Mouse (Mus musculus) heart, adult 2 months (tissue): Measurements from ENCODE around the gene Dok1. TPM values are rescaled to one million over a fixed set of nuclear protein-coding genes. Genes with fewer than 3 reads are reported as not detected.

Experiments used
- DNase-seq, 2 experiments: peaks; one replicate each; pipeline ENCODE4 v3.0.0; 2021
- H3K27ac ChIP-seq: fragments of 200-600 bp; 2 replicates; pipeline ENCODE4 v1.8.1; 2022
- H3K27me3 ChIP-seq: fragments of 200-500 bp; 2 replicates; pipeline ENCODE4 v1.6.1; 2012; ENCODE audit warnings: mild to moderate bottlenecking, low read length, inconsistent platforms, mixed read lengths; ENCODE audit not compliant: control insufficient read depth, insufficient read depth
- H3K36me3 ChIP-seq: fragments of 200-500 bp; 2 replicates; pipeline ENCODE4 v1.6.1; 2012; ENCODE audit warnings: low read length, inconsistent platforms; ENCODE audit not compliant: control insufficient read depth, insufficient read depth
- H3K4me1 ChIP-seq: fragments of 200-500 bp; 2 replicates; pipeline ENCODE4 v1.6.1; 2011; ENCODE audit warnings: low read length; ENCODE audit not compliant: control insufficient read depth, insufficient read depth
- H3K4me3 ChIP-seq: fragments of 200-600 bp; 2 replicates; pipeline ENCODE4 v1.8.1; 2022
- H3K79me2 ChIP-seq: fragments of 200-500 bp; replicated peaks from 2 replicates; pipeline ENCODE4 v1.6.1; 2012; ENCODE audit warnings: mild to moderate bottlenecking, inconsistent platforms, low read length, moderate library complexity, mixed read lengths; ENCODE audit not compliant: control insufficient read depth, insufficient read depth
- H3K9ac ChIP-seq: fragments of 200-500 bp; 2 replicates; pipeline ENCODE4 v1.6.1; 2012; ENCODE audit warnings: low read depth, mild to moderate bottlenecking, control low read depth, inconsistent platforms, low read length, mixed read lengths
- CTCF ChIP-seq: fragments of 200-600 bp; IDR thresholded peaks from 2 replicates; pipeline ENCODE4 v1.8.1; 2022; ENCODE audit warnings: antibody characterized with exemption, mild to moderate bottlenecking, moderate library complexity
- EP300 ChIP-seq: fragments of 200-500 bp; IDR thresholded peaks from 2 replicates; pipeline ENCODE4 v1.6.1; 2011; ENCODE audit warnings: low read depth, low read length, control low read depth; ENCODE audit not compliant: insufficient read depth
- POLR2A ChIP-seq: fragments of 200-500 bp; IDR thresholded peaks from 2 replicates; pipeline ENCODE4 v1.6.1; 2011; ENCODE audit warnings: mild to moderate bottlenecking, low read depth, low read length, control low read depth; ENCODE audit not compliant: insufficient read depth
- WGBS: fragments of 180-500 bp; shearing (Covaris S2); methylation state at CpG from one replicate; pipeline ENCODE4 v1.1.7; 2018; 5-methylcytosine and 5-hydroxymethylcytosine counted together
- intact Hi-C: fragments of 180-260 bp; cut with DNase I; formaldehyde crosslinking; loops from one replicate; pipeline ENCODE4 v1.15.1; 2025
- long read RNA-seq: library from polyadenylated mRNA; stranded (forward); transcript quantifications from one replicate; pipeline ENCODE4 v2.0.0, GENCODE M21; 2021
- polyA plus RNA-seq: library from polyadenylated mRNA; depleted of rRNA; stranded (reverse); fragments of >200 nt; gene quantifications from 2 replicates; pipeline ENCODE4 v1.2.3, GENCODE M21; 2012; rRNA removed
- total RNA-seq, 2 experiments: library from RNA; stranded (reverse); gene quantifications; 2 replicates each; pipeline ENCODE4 v1.2.3; 2021

Dok1 gene
- total RNA-seq (1 to 10 TPM; 2.6 TPM), polyA plus RNA-seq (3.0 and 3.4 TPM in 2 replicates)
- long read RNA-seq, result 0 reads

- H3K9ac ChIP-seq, result peak within 1 kb of the TSS; percentile 69
- H3K36me3 ChIP-seq, result no peaks in the 10 kb centered on the region
- intact Hi-C loops, result no loop called here
- peak within 1 kb of the TSS; percentile 85 for H3K4me3 ChIP-seq
- peak within 1 kb of the TSS; percentile 73 for H3K27ac ChIP-seq
- H3K27me3 ChIP-seq, result no peaks in the 10 kb centered on the region
- TF ChIP-seq POLR2A (peak; percentile 64; the same call in 1 of the 2 replicates), EP300 (no peak), CTCF (no peak)
- no peaks in the 10 kb centered on the region for H3K79me2 ChIP-seq
- peak; percentile 84 for DNase-seq
- WGBS, result 1% methylated on average over 51 of the region's 51 CpGs
- H3K4me1 ChIP-seq, result no peaks in the 10 kb centered on the region
These were observed at the start of gene Dok1, which contains the start of gene Loxl3 for GRCm38 (mm10) chr6:83033249-83034185. Dok1 (minus strand) TSS chr6:83033471. Loxl3 (plus strand) TSS chr6:83034173.

GRCm38 (mm10) chr6:83080210-83080609 lies 46.9 kb upstream of the Dok1 start:
- Histone ChIP-seq H3K9ac (no peak overlapping the region), H3K4me3 (no peak overlapping the region), H3K27ac (no peak overlapping the region), H3K4me1 (peaks cover 4% of the 10 kb centered on the region), H3K79me2 (no peaks in the 10 kb centered on the region), H3K36me3 (no peaks in the 10 kb centered on the region), H3K27me3 (no peaks in the 10 kb centered on the region; the same call in 1 of the 2 replicates)
- WGBS, result 96% methylated on average over 5 of the region's 5 CpGs
- intact Hi-C loops, result no loop called here
- TF ChIP-seq EP300 (no peak), POLR2A (no peak), CTCF (no peak)
- DNase-seq, result no peak

- peak overlapping the region; percentile 98 for H3K4me3 ChIP-seq
- under 1% methylated on average over 46 of the region's 46 CpGs for WGBS
- H3K4me1 ChIP-seq, result peaks cover 4% of the 10 kb centered on the region
- peak overlapping the region; percentile 99 for H3K27ac ChIP-seq
- peak overlapping the region; percentile 91 for H3K9ac ChIP-seq
- H3K79me2 ChIP-seq, result no peaks in the 10 kb centered on the region
- DNase-seq, result peak; percentile 99 to 100
- intact Hi-C loops, result loop anchor here (1.0 kb wide), 1 partner anchor 82 kb away; no protein-coding TSS in a partner anchor
- TF ChIP-seq EP300, result peak; percentile 49; the same call in 1 of the 2 replicates
- peak; percentile 52 for TF ChIP-seq POLR2A
- TF ChIP-seq CTCF, result peak; percentile 85
- H3K36me3 ChIP-seq, result no peaks in the 10 kb centered on the region
- no peaks in the 10 kb centered on the region; the same call in 1 of the 2 replicates for H3K27me3 ChIP-seq
These were observed 45.1 kb upstream of the Dok1 start for GRCm38 (mm10) chr6:83078324-83078858.

GRCm38 (mm10) chr6:83077630-83078323 lies 44.5 kb upstream of the Dok1 start, which contains the start of gene Pcgf1:
Pcgf1 (plus strand) TSS chr6:83077869.
- DNase-seq, result no peak
- WGBS, result under 1% methylated on average over 54 of the region's 54 CpGs
- Histone ChIP-seq H3K4me3 (peak within 1 kb of the TSS; percentile 98), H3K36me3 (no peaks in the 10 kb centered on the region), H3K4me1 (peaks cover 4% of the 10 kb centered on the region), H3K27me3 (no peaks in the 10 kb centered on the region; the same call in 1 of the 2 replicates), H3K27ac (peak within 1 kb of the TSS; percentile 99), H3K9ac (peak within 1 kb of the TSS; percentile 91), H3K79me2 (no peaks in the 10 kb centered on the region)
- intact Hi-C loops, result loop anchor here (1.0 kb wide), 2 partner anchors 23 to 81 kb away; partner anchors contain the start of gene Aup1
- TF ChIP-seq POLR2A, result no peak
- no peak for TF ChIP-seq CTCF
- no peak for TF ChIP-seq EP300

DNA sequence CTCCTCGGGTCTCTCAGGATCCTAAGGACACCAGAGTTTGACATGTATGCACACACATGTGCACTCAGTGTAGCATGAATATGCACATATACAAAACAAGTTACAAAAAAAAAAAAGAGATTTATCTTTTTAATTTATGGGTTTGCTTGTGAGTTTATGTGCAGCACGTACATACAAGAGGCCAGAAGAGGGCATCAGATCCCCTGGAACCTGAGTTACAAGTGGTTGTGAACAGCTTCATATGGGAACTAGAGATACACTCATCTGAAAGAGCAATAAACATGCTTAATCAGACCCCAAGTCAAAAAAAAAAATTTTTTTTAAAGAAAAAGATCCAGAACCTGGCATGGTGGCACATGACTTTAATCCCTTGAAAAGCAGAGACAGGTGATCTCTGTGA lies 41.7 kb upstream of the Dok1 start:
- peaks cover 21% of the 10 kb centered on the region for H3K27me3 ChIP-seq

More for the DNA sequence above, 41.7 kb upstream of the Dok1 start:
- Histone ChIP-seq H3K4me3 (no peak overlapping the region), H3K9ac (no peak overlapping the region), H3K79me2 (no peaks in the 10 kb centered on the region), H3K27ac (no peak overlapping the region), H3K4me1 (peaks cover 4% of the 10 kb centered on the region), H3K36me3 (no peaks in the 10 kb centered on the region)
- TF ChIP-seq EP300 (no peak), CTCF (peak; percentile 39)
- intact Hi-C loops, result no loop called here
- 16% methylated on average over 2 of the region's 2 CpGs for WGBS
- no peak for DNase-seq
